Mouse (Mus musculus) bone marrow macrophage, adult 2 months (primary cell): ENCODE measurements around the gene Mettl14. TPM values are rescaled to one million over a fixed set of nuclear protein-coding genes. Genes with fewer than 3 reads are reported as not detected.
A peak's percentile ranks its signal among the peaks of the same experiment; 100 is the strongest.

ENCODE experiments used
- H3K27ac ChIP-seq: 2 replicates; pipeline ENCODE4 v1.5.1; 2012; ENCODE audit warnings: low read depth, low read length; ENCODE audit not compliant: insufficient read depth
- H3K4me1 ChIP-seq: 2 replicates; pipeline ENCODE4 v1.6.1; 2012; ENCODE audit warnings: low read length; ENCODE audit not compliant: control insufficient read depth, insufficient read depth
- H3K4me3 ChIP-seq: 2 replicates; pipeline ENCODE4 v1.5.1; 2012; ENCODE audit warnings: mild to moderate bottlenecking, low read length, moderate library complexity; ENCODE audit not compliant: insufficient read depth
- CTCF ChIP-seq: IDR thresholded peaks from 2 replicates; pipeline ENCODE4 v1.5.1; 2012; ENCODE audit warnings: low read depth, mild to moderate bottlenecking, low read length, moderate library complexity
- POLR2A ChIP-seq: IDR thresholded peaks from 2 replicates; pipeline ENCODE4 v1.6.1; 2012; ENCODE audit warnings: mild to moderate bottlenecking, low read depth, low read length, borderline replicate concordance
- polyA plus RNA-seq: library from polyadenylated mRNA; stranded (reverse); fragments of >200 nt; gene quantifications from 2 replicates; pipeline ENCODE4 v1.2.4, GENCODE M21; 2012; ENCODE audit not compliant: missing spikeins, insufficient read depth, insufficient read length

Mettl14 gene
- polyA plus RNA-seq, 1 experiment: 20.9 TPM

DNA sequence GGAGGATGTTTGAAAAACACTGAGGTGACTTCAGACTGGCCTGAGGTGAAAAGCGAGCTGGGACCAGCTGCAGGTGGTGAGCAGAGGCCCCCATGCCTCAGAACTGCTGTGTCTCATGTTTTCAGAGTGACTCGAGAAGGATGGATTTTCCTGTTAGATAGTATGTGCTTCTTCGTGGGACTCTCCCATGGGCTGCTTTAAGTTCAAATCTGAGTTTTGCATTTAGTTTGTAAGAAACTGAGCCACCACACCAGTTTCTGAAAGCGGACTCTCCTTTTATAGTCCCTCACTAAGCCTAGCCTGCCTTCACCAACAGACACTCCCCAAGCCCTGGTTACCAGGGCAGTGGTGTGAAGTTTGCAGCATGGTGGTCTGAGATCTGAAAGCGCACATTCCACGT lies 48.1 kb downstream of the Mettl14 start:
- H3K4me1 ChIP-seq: peaks cover 21% of the 10 kb centered on the region
- TF ChIP-seq CTCF (no peak), POLR2A (no peak)
- H3K27ac ChIP-seq: no peak overlapping the region
- no peak overlapping the region for H3K4me3 ChIP-seq

DNA sequence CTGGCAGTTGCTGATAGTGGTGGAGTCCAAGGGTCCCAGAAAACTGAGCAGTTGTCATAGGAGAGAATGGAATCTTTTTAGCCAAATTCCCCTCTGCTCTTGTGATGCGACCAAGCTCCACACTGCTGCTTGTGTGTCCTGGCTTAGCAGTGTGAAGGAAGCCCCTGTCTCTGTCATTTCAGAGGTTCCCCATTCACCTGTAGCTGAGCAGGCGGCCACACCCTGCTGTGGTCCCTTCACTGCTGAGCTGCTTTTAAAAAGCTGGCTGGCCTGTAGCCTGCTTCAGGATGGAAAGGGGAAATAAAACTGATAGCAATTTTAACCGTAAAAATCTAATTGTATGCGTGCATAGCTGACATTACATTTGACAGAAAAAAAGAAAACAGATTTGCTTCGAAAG lies 49.0 kb downstream of the Mettl14 start:
- TF ChIP-seq CTCF (no peak), POLR2A (no peak)
- H3K27ac ChIP-seq: no peak overlapping the region
- H3K4me1 ChIP-seq: peaks cover 24% of the 10 kb centered on the region
- H3K4me3 ChIP-seq: no peak overlapping the region

DNA sequence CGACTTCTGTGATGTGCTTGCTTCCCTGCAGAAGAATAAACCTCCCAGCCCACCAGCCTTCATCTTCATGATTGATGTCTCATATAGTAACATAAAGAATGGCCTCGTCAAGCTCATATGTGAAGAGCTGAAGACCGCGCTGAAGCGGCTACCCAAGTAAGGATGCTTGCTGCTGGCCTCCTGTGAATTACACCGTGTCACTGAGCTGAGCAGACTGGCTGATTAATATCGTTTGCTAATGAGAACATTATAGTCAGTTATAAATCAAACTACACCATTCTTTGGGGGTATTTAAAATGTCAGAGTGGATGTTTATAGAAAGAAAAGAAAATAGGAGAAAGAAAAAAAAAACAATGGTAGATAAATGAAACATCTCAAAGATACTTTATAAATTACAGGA lies 49.5 kb downstream of the Mettl14 start:
- Histone ChIP-seq H3K27ac (no peak overlapping the region), H3K4me3 (no peak overlapping the region), H3K4me1 (peaks cover 24% of the 10 kb centered on the region)
- TF ChIP-seq POLR2A: no peak
- no peak for TF ChIP-seq CTCF

DNA sequence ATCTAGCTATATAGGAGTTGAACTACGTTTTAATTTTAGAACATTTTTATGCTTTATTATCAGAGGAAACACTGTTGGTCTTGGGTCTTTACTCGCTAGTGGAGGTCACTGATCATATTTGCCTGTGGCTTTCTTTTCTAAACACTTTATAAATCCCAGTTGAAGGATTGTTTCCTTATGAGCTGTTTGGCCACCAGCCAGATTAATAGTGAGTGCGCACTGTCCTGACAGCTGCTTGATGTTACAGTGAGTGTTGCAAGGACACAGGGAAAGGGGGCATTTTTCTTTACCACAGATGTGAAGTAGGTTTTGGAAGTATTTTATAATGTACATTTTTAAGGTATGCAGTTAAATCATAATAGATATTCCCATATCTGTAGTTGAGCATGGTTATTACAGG lies 50.4 kb downstream of the Mettl14 start:
- H3K4me3 ChIP-seq: no peak overlapping the region
- TF ChIP-seq POLR2A (no peak), CTCF (no peak)
- no peak overlapping the region for H3K27ac ChIP-seq
- peaks cover 26% of the 10 kb centered on the region for H3K4me1 ChIP-seq

DNA sequence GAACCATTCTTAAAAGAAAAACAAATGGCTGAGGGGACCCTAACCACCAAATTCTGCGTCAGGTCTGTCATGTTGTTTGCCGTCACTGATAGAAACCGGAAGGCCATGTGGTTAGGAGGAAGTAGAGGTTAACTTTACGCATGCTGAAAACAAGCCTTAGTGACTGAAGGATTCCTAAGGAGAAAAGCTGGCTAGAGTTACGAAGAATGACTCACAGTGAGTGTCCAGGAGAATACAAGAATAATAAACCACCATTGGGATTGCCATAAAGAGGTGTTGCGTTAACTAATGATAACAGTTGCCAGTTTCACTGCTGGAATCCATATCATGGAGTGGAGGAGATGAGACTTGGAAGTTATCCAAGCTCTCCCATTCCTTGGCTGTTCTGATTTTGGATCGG lies 51.0 kb downstream of the Mettl14 start:
- no peak overlapping the region for H3K27ac ChIP-seq
- TF ChIP-seq CTCF (no peak), POLR2A (no peak)
- peaks cover 28% of the 10 kb centered on the region for H3K4me1 ChIP-seq
- H3K4me3 ChIP-seq: no peak overlapping the region

DNA sequence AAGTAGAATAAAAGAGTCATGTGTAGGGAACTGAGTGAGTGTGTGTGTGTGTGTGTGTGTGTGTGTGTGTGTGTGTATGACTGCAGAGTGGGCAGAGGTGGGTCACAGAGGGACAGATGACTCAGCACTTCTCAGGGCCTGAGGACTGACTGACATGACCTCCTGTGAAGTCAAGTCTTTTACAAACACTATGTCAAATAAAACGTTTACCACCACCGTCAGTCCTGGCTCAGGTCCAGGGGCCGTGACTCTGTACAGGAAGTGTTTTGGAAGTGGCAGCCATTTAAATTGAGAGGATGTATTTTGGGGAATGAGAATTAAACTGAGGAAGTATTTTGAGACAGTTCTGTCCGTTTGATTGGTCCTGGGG lies 52.9 kb downstream of the Mettl14 start:
- no peak for TF ChIP-seq POLR2A
- TF ChIP-seq CTCF: no peak
- no peak overlapping the region for H3K4me3 ChIP-seq
- H3K27ac ChIP-seq: peak overlapping the region; percentile 36
- H3K4me1 ChIP-seq: peaks cover 32% of the 10 kb centered on the region

DNA sequence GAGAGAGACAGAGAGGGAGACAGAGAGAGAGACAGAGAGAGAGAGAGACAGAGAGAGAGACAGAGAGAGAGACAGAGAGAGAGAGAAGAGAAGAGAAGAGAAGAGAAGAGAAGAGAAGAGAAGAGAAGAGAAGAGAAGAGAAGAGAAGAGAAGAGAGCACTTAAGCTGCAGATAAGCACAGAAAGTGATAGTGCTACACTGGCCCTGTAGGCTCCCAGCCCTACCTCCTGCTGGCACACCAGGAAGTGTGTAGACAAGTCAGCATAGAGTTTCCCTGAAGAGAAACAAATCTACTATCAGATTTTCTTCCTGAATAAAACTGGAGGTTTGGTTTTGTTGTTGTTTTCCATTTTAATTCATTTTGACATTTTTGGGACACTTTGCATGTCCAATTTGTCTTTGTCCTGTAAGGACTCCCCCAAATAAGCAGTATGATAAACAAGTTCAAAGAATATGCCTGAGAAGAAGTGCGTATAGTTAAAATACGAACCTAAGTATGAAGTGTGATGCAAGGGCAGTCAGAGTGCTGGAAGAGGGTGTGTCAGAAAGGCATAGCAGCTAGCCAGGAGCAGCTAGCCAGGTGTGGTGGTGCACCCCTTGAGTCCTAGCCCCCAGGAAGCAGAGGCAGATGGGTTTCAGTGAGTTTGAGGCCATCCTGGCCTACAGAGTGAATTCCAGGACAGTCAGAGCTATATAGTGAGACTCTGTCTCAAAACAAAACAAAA lies 53.4 kb downstream of the Mettl14 start:
- Histone ChIP-seq H3K4me1 (peaks cover 32% of the 10 kb centered on the region), H3K4me3 (no peak overlapping the region), H3K27ac (peak overlapping the region; percentile 36)
- TF ChIP-seq CTCF: no peak
- no peak for TF ChIP-seq POLR2A

DNA sequence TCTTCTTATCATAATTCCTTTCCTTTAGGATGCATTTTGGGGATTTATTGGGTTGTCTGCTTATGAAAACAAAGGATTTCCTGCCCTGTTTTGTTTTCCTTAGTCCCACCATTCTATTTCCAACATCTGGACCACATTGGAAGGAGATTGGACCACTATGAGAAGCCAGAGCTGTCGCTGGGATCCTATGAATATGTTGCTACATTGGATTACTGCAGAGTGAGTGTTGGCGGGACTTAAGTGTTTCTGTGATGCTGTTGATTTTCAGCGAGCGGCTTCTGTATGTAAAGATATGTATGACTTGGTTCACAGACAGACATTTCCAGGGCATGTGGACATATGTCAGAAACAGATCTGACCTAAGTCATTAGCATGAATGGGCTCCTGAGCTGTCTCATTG lies 55.7 kb downstream of the Mettl14 start:
- peaks cover 30% of the 10 kb centered on the region for H3K4me1 ChIP-seq
- H3K4me3 ChIP-seq: no peak overlapping the region
- H3K27ac ChIP-seq: no peak overlapping the region
- TF ChIP-seq CTCF (no peak), POLR2A (no peak)

DNA sequence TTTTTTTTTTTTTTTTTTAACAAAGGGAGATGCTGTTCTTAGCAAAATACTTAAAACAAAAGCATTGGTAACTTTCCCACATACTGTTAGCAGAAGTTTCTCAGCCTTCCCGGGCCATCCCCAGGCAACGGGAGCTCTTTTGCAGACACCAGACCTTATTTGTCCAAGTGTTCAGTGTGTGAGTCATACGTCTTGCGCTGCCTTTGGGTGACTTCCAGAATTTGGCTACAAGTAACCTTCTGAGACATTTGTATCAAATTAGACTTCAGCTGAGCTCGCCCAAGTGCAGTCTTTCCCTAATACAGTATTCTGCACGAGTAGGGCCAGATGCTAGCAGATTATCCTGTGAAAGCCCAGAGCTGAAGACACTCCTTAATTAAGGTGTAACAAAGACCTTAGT lies 56.7 kb downstream of the Mettl14 start:
- peaks cover 23% of the 10 kb centered on the region for H3K4me1 ChIP-seq
- H3K4me3 ChIP-seq: no peak overlapping the region
- peak overlapping the region; percentile 40; the same call in 1 of the 2 replicates for H3K27ac ChIP-seq
- TF ChIP-seq CTCF (no peak), POLR2A (no peak)

DNA sequence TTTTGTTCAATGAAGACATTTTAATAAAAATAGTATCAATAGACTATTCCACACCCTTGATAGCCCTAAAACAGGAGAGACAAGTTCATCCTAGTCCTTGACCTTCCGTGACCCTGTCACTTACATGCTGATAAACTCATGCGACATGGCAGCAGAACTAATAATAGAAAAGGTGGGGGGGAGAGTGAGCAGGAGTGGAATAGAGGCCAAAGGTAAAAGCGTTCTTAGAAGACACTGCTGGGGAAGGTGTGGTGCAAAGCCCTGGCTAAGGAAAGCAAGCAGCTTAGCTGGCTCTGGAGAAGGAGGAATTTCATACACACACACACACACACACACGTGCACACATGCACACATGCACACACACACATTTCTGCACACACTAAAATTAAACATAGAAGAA lies 61.6 kb downstream of the Mettl14 start:
- TF ChIP-seq CTCF (no peak), POLR2A (no peak)
- H3K4me3 ChIP-seq: no peak overlapping the region
- peaks cover 4% of the 10 kb centered on the region for H3K4me1 ChIP-seq
- no peak overlapping the region for H3K27ac ChIP-seq

DNA sequence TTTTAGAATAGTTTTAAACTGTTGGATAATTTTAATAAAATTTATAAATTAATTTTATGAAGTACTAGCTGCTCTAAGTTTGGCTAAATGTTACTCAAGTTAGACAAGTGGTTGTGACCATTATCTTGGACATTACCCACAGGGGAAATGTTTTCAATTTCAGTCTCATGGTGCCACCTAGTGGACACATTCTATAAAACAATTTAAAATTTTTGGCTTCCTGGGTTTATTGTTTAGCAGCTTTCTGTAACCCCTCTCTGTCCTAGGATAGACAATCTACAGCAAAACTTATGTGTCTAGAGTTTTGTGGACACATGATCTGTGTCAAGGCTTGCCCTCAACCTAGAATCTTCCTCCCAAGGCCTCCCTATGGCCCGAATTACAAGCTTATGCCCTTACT lies 63.8 kb downstream of the Mettl14 start:
- no peak for TF ChIP-seq POLR2A
- TF ChIP-seq CTCF: no peak
- Histone ChIP-seq H3K4me1 (no peaks in the 10 kb centered on the region), H3K4me3 (no peak overlapping the region), H3K27ac (no peak overlapping the region)
